Comparison of ENCODE assay signal across 8 mouse cellular contexts in genomic region chr6:86438272-86439118, GRCm38 (mm10). TPM values are rescaled to one million over a fixed set of nuclear protein-coding genes. Genes with fewer than 3 reads are reported as not detected.
DNase-seq lines count a peak whose midpoint lies in the region; ATAC-seq lines count a peak whose summit lies in the region.

TSS of gene C87436 (plus strand) at chr6:86438374.

- H3K4me1 ChIP-seq in hindbrain, embryonic 15.5 days (replicated peaks) = peaks cover 11% of the 10 kb centered on the region

- H3K27me3 ChIP-seq in hindbrain, embryonic 15.5 days = no peaks in the 10 kb centered on the region

- peak within 1 kb of the TSS; percentile 90 for H3K27ac ChIP-seq in hindbrain, embryonic 15.5 days (replicated peaks)

- H3K36me3 ChIP-seq in hindbrain, embryonic 15.5 days = peaks cover 36% of the 10 kb centered on the region

- DNase-seq in T-cell, adult 2 months (ENCODE audit: low spot score) = peak; percentile 91
- peak; percentile 95 to 98 for DNase-seq in cerebellum, postnatal 36 days
- DNase-seq in frontal cortex, postnatal 36 days (ENCODE audit: low spot score in 2 of 2) = peak; percentile 98
- DNase-seq in left cerebral cortex, adult 11 months (ENCODE audit: low spot score) = peak; percentile 88
- peak; percentile 95 to 96 for DNase-seq in lung, postnatal 4 days
- peak; percentile 89 for DNase-seq in retina, postnatal 7 days (ENCODE audit: low read depth, low spot score)
- peak; percentile 92 for DNase-seq in urinary bladder, adult 2 months (ENCODE audit: low spot score)

- ATAC-seq in hindbrain, embryonic 15.5 days (ENCODE audit: low FRiP score, low read depth) = peak; percentile 97

- no peaks in the 10 kb centered on the region for H3K9me3 ChIP-seq in hindbrain, embryonic 15.5 days

- under 1% methylated on average over 59 of the region's 59 CpGs for WGBS in hindbrain, embryonic 15.5 days

- peak within 1 kb of the TSS; percentile 70 for H3K9ac ChIP-seq in hindbrain, embryonic 15.5 days

- peak within 1 kb of the TSS; percentile 84 for H3K4me3 ChIP-seq in hindbrain, embryonic 15.5 days

- peak within 1 kb of the TSS; percentile 78 for H3K4me2 ChIP-seq in hindbrain, embryonic 15.5 days

RNA-seq across cellular contexts. Expression of gene C87436, which starts in this region (rescaled TPM):
- 23.7 and 25.7 TPM in 2 replicates for polyA plus RNA-seq in hindbrain, embryonic 15.5 days (2015; fragmentation: Nextera tagmentation; extraction: Ambion mirVana)
- 24.6 and 28.2 TPM in 2 replicates for polyA plus RNA-seq in urinary bladder, adult 2 months (2012; rRNA removed)

Comparison
In these comparisons a context has a peak if more than half of its experiments do, and no peak if none do; other contexts are left out.
1. Peak in every context shown above with its lines: DNase-seq, ATAC-seq, H3K4me3 ChIP-seq and H3K27ac ChIP-seq.